Mouse (Mus musculus) liver, adult 2 months (tissue): ENCODE measurements at regions not wholly inside any gene's neighbourhood (a gene's known extent, or its start where the extent isn't known, plus 50 kb on each side); places are given as distances from the start of the nearest gene placed in this dataset.

Experiments
- CTCF ChIP-seq: fragments of 200-500 bp; IDR thresholded peaks from 2 replicates; pipeline ENCODE4 v1.5.1; 2011; ENCODE audit warnings: low read depth, low read length, control low read depth
- POLR2A ChIP-seq: fragments of 200-500 bp; IDR thresholded peaks from 2 replicates; pipeline ENCODE4 v1.6.1; 2011; ENCODE audit warnings: low read length, control low read depth; ENCODE audit not compliant: insufficient read depth; ENCODE audit errors: extremely low read depth

GRCm38 (mm10) chr4:7199052-7199451 lies 1039.8 kb downstream of the Car8 start:
- TF ChIP-seq CTCF, result no peak
- TF ChIP-seq POLR2A, result no peak
